Mouse (Mus musculus) large intestine, adult 2 months (tissue): ENCODE measurements around the gene Cpsf4l. TPM values are rescaled to one million over a fixed set of nuclear protein-coding genes. Genes with fewer than 3 reads are reported as not detected.

ENCODE experiments used
- DNase-seq: peaks from one replicate; pipeline ENCODE4 v3.0.0-alpha.2; 2012; ENCODE audit warnings: low read depth, low spot score
- WGBS: fragments of 180-500 bp; shearing (Covaris S2); methylation state at CpG from one replicate; pipeline ENCODE4 v1.1.7; 2018; 5-methylcytosine and 5-hydroxymethylcytosine counted together
- polyA plus RNA-seq: library from polyadenylated mRNA; depleted of rRNA; stranded (reverse); fragments of >200 nt; gene quantifications from 2 replicates; pipeline ENCODE4 v1.2.3, GENCODE M21; 2012; rRNA removed

The Cpsf4l gene
- 0.09 TPM in 1 of 2 replicates, not detected in the other for polyA plus RNA-seq

- WGBS: 36% methylated on average over 11 of the region's 11 CpGs
- no peak for DNase-seq
These were observed at the start of gene Cpsf4l for GRCm38 (mm10) chr11:113709731-113710256. TSS of gene Cpsf4l (minus strand) at chr11:113710017.

- 85% methylated on average over 5 of the region's 5 CpGs for WGBS
These were observed 49.0 kb upstream of the Cpsf4l start for GRCm38 (mm10) chr11:113758851-113759250.

DNA sequence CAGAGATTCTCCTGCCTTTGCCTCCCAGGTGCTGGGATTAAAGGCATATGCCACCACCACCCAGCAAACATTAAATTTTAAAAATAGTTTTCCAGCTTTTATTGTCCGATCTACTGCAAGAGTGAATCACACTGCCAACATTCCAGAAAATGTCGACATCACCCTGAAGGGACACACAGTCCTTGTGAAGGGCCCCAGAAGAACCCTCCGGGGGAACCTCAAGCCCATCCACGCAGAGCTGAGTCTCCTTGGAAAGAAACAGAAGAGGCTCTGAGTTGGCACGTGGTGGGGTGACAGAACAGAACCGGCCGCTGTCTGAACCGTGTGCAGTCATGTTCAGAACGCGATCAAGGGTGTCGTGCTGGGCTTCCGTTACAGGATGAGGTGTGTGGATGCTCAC lies 46.8 kb upstream of the Cpsf4l start:
- DNase-seq: no peak
- 81% methylated on average over 12 of the region's 12 CpGs for WGBS

More at GRCm38 (mm10) chr11:113758851-113759250, 49.0 kb upstream of the Cpsf4l start:
- no peak for DNase-seq

GRCm38 (mm10) chr11:113755878-113756277 lies 46.1 kb upstream of the Cpsf4l start:
- 34% methylated on average over 14 of the region's 14 CpGs for whole genome bisulfite sequencing
- DNase-seq: no peak

DNA sequence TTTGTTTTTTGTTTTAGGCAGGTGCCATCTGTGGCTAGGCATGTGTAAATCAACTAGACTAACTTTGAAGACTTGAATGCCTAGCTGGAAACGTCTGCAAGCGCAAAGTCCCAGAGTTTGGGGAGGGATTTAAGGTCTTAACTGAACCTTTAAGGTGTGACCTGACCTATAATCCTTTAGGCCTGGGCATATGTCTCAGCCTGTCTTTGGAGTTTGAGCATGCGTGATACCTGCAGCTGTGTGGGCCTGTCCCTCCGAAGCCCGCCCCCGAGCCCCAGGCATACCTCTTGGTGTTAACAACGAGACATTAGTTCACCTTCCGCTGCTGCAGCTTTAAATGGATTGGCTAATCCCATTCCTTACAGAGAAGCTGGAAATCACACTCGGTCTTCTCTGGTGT lies 45.0 kb upstream of the Cpsf4l start:
- DNase-seq: no peak
- WGBS: 84% methylated on average over 9 of the region's 9 CpGs

DNA sequence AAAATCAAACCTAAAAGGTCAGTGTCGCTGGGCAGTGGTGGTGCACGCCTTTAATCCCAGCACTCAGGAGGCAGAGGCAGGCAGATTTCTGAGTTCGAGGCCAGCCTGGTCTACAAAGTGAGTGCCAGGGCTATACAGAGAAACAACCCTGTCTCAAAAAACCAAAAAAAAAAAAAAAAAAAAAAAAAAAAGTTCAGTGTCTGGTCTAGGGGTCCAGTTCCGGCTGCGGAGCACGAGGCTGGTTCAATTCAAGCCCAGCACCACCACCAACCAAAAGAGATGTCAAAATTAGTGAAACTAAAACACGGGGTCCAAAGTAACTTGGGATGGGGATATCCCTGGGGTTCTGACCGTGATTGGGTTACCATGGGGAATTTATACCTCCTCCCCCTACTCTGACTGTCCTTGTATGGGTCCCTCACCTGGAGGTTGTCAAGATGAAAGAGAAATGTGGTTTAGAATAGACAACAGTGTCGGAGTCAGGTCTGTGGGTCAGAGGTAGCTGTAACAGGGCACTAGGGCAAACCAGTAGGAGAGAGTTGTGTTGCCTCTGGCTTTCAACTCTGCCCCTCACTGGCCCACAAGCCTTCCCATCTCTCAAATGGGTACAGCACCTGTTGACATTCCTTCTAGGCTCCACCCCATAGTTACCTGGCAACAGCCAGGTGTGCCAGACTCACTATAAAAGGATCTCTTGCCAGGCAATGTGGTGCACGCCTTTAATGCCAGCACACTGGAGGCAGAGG lies 43.0 kb upstream of the Cpsf4l start:
- WGBS: 80% methylated on average over 10 of the region's 10 CpGs
- no peak for DNase-seq

DNA sequence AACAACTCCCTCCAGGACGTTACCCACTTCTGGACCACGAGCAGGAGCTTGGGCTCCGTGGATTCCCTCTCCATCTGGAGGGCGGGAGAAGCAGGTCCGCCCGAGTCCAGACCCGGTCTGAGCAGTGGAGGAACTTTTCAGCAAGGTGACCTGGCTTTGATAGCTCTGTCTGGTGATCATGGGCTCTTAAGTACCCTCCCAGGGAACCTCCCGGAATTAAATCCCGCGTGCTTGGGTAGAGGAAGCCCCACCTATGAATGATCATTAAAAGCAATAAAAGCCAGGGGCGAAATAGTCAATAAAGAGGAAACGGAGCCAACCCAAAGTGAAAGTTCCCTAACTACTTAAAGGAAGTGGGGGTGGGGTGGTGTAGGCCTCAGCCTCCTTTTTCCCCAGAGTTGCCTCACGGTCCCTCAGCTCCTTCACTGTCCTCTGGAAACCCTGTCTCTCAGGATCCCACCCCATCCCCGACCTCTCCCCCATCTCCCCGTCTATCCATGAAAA lies 42.4 kb upstream of the Cpsf4l start:
- DNase-seq: no peak
- WGBS: 7% methylated on average over 15 of the region's 15 CpGs

GRCm38 (mm10) chr11:113751484-113752084 lies 41.8 kb upstream of the Cpsf4l start, which contains the start of gene Cdc42ep4:
TSS of gene Cdc42ep4 (minus strand) at chr11:113751881.
- under 1% methylated on average over 44 of the region's 44 CpGs for WGBS
- peak; percentile 84 for DNase-seq

- no peak for DNase-seq
- 1% methylated on average over 67 of the region's 67 CpGs for WGBS
These were observed 41.0 kb upstream of the Cpsf4l start for GRCm38 (mm10) chr11:113750571-113751483.

GRCm38 (mm10) chr11:113749749-113750351 lies 40.0 kb upstream of the Cpsf4l start:
- no peak for DNase-seq
- 13% methylated on average over 9 of the region's 9 CpGs for WGBS

DNA sequence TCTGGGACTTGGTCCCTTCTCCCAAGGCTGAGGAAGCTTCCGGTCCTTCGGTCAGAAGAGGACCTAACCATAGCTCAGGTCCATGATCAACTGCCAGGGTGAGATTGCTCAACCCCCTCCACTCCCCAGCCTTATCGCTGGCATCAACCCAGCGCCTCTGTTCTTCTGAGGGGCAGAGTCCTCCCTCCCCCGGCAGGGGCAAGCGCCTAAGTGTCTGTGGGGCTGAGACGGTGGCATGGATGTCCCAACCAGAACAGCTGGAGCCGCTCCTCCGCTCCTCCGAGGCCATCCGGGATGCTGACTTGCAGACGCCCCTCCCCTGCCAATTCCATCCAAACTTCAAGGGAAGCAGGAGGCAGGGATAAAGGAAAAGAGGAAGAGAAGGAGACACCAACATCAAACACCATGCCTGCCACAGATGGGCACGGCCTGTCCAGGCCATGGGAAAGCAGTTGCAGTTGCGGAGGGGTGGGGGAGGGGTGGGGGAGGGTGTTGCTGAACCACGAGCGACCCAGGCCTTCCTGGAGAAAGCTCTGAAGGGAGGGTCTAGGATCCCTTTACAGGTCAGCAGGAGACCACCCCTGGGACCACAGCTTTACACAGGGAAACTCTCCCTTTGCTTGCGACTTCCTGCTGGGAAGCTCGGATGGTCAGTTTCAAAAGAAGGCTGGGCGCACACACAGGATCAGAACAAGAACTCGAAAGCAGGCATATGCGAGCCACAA lies 39.1 kb upstream of the Cpsf4l start:
- 9% methylated on average over 21 of the region's 21 CpGs for WGBS
- DNase-seq: no peak

DNA sequence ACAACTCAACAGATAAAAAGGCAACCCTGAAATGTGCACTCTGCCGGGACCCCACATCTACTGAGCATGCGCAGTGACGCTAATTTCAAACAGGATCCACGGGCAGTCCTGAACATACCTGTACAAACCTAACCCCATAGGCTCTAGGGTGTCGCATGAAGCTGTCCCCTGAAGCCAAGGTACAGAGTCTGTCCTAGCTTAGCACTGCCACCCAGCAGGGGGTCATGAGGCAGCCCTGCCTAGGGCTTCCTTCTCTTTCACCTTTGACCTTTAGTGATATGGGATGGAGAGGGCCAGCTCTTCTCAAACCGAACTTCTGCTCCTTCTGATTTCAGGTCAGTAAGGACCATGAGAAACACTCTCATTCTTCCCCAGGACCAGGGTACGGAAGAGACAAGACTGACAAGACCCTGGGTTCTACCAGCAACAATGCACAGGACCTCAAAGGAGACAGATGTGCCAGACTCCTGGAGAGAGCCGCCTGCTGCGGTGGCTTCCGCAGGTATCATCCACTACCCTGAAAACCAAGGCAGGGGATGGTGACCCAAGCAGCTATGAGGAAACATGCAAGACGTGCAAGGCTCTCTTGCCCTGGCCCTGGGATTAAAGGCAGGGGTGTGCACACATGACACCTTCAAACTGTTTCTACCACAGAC lies 38.0 kb upstream of the Cpsf4l start:
- WGBS: 81% methylated on average over 11 of the region's 11 CpGs
- DNase-seq: no peak

DNA sequence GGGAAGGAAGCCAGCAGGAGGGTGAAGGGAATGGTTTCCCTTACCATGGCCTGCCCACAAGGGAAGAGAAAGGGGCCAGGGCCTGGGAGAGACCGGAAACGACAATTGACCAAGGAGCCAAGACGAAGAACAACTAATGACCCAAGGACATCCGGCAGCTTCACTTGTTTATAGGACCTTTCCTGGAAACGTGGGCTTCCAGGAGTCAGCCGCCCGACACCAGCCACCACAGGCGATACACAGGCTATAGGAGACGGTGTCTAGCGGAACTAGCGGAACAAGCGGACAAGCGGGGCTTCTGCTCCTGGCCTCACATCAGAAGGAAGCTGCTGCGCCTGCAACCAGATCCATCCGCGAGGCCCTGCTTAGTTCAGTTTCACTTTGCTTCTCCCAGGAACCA lies 37.2 kb upstream of the Cpsf4l start:
- DNase-seq: no peak
- 63% methylated on average over 16 of the region's 16 CpGs for WGBS

- DNase-seq: no peak
- WGBS: 70% methylated on average over 4 of the region's 4 CpGs
These were observed 36.1 kb upstream of the Cpsf4l start for GRCm38 (mm10) chr11:113745961-113746360.

GRCm38 (mm10) chr11:113742998-113743397 lies 33.2 kb upstream of the Cpsf4l start:
- no peak for DNase-seq
- 100% methylated on average over 1 of the region's 1 CpGs for WGBS

DNA sequence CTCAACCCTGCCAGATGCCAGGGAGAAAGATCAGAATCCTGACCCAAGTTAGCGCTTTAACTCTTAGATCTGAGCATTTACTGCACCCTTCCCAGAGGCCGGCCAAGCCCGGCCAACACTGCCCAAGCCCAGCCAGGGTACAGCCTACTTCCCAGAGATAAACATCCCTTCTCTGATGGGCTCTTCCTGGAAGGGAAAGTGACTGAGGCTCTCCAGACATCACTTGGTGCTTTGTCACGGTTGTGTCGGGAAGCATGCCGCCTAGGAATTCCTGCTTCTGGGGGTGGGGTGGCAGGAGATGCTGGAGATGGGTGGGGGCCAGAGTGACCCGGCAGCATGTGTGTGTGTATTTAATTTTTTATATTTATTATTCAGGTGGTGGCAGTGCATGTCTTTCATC lies 30.3 kb upstream of the Cpsf4l start:
- WGBS: 46% methylated on average over 7 of the region's 7 CpGs
- no peak for DNase-seq

DNA sequence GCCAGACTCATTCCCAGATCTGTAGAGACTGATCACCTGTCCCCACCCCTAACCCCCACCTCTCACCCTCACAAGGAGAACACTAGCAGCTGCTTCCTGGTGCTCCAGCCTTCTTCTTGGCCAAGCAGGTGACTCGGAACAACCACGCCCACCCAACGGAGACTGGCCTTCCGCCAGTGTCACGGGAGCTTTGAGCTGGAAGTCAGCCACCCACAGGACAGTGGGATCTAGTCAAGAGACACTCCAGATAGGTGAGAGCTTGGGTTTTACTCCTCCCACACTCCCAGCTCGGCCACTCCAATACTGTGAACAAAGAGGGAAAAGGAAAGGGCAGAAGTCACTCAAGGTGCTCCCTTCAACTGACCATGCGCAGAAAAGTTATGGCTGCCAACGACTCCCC lies 29.4 kb upstream of the Cpsf4l start:
- DNase-seq: no peak
- WGBS: 21% methylated on average over 8 of the region's 8 CpGs

GRCm38 (mm10) chr11:113737912-113738311 lies 28.1 kb upstream of the Cpsf4l start:
- WGBS: 57% methylated on average over 8 of the region's 8 CpGs
- no peak for DNase-seq
